ENCODE assay signal across 30 mouse cellular contexts in genomic region chr7:98809372-98809771, GRCm38 (mm10). TPM values are rescaled to one million over a fixed set of nuclear protein-coding genes. Genes with fewer than 3 reads are reported as not detected.
DNase-seq lines count a peak whose midpoint lies in the region; ATAC-seq lines count a peak whose summit lies in the region.
"Had no signal": no experiment of that assay in that cellular context is flagged by ENCODE, and none has a peak within 500 bp of the region (broad histone marks: within the 10 kb centered on the region; RNA-seq: fewer than 3 reads in every experiment).

No protein-coding gene starts in this region.

- H3K36me3 ChIP-seq in midbrain, embryonic 16.5 days (ENCODE audit: control insufficient read depth, insufficient read depth, low read length): no peaks in the 10 kb centered on the region
- H3K36me3 ChIP-seq: embryonic facial prominence, embryonic 12.5 days; heart, embryonic 15.5 days; hindbrain, embryonic 12.5 days; liver, embryonic 15.5 days; lung, embryonic 15.5 days; midbrain, embryonic 12.5 days; neural tube, embryonic 15.5 days; stomach, embryonic 15.5 days had no signal

- H3K4me1 ChIP-seq in midbrain, embryonic 16.5 days (ENCODE audit: control insufficient read depth, insufficient read depth, low read length): 0 out of 2 replicates have a peak, but pooled peaks cover 2% of the 10 kb centered on the region

- WGBS in midbrain, embryonic 16.5 days: 87% methylated on average over 6 of the region's 6 CpGs

- ATAC-seq in granulocyte monocyte progenitor cell, adult 5-6 weeks (replicated peaks; ENCODE audit: poor library complexity, severe bottlenecking): peak; percentile 63
- no peak for ATAC-seq in midbrain, embryonic 16.5 days
- ATAC-seq: forebrain, embryonic 14.5 days; hindbrain, postnatal 0 days; intestine, embryonic 16.5 days had no signal

- H3K9me3 ChIP-seq in midbrain, embryonic 16.5 days (replicated peaks; ENCODE audit: control insufficient read depth, low read length, poor library complexity, severe bottlenecking): no peaks in the 10 kb centered on the region
- H3K9me3 ChIP-seq: embryonic facial prominence, embryonic 12.5 days; heart, embryonic 15.5 days; hindbrain, embryonic 12.5 days; liver, embryonic 15.5 days; lung, embryonic 15.5 days; midbrain, embryonic 12.5 days; neural tube, embryonic 15.5 days; stomach, embryonic 15.5 days had no signal

- H3K4me2 ChIP-seq in midbrain, embryonic 16.5 days (ENCODE audit: low read length): no peak overlapping the region
- H3K4me2 ChIP-seq: embryonic facial prominence, embryonic 12.5 days; heart, embryonic 15.5 days; hindbrain, embryonic 12.5 days; liver, embryonic 15.5 days; lung, embryonic 15.5 days; midbrain, embryonic 12.5 days; neural tube, embryonic 15.5 days; stomach, embryonic 15.5 days had no signal

- no peak overlapping the region for H3K27ac ChIP-seq in midbrain, embryonic 16.5 days (ENCODE audit: low read length)
- H3K27ac ChIP-seq: embryonic facial prominence, embryonic 12.5 days; heart, embryonic 15.5 days; hindbrain, embryonic 12.5 days; hindbrain, postnatal 0 days; kidney, postnatal 0 days; liver, embryonic 15.5 days; lung, embryonic 15.5 days; midbrain, embryonic 12.5 days; neural tube, embryonic 15.5 days; stomach, embryonic 15.5 days had no signal

- H3K27me3 ChIP-seq in midbrain, embryonic 16.5 days (ENCODE audit: control insufficient read depth, insufficient read depth, low read depth, low read length): no peaks in the 10 kb centered on the region
- H3K27me3 ChIP-seq: embryonic facial prominence, embryonic 12.5 days; heart, embryonic 15.5 days; hindbrain, embryonic 12.5 days; lung, embryonic 15.5 days; stomach, embryonic 15.5 days had no signal

- no peak overlapping the region for H3K9ac ChIP-seq in midbrain, embryonic 16.5 days (ENCODE audit: low read depth, low read length)
- H3K9ac ChIP-seq: embryonic facial prominence, embryonic 12.5 days; heart, embryonic 15.5 days; hindbrain, embryonic 12.5 days; liver, embryonic 15.5 days; lung, embryonic 15.5 days; midbrain, embryonic 12.5 days; neural tube, embryonic 15.5 days; stomach, embryonic 15.5 days had no signal

- no peak overlapping the region for H3K4me3 ChIP-seq in midbrain, embryonic 16.5 days (ENCODE audit: low read depth, low read length)
- H3K4me3 ChIP-seq: embryonic facial prominence, embryonic 12.5 days; heart, embryonic 15.5 days; hindbrain, embryonic 12.5 days; liver, embryonic 15.5 days; lung, embryonic 15.5 days; megakaryocyte, embryonic 14.5 days; midbrain, embryonic 12.5 days; neural tube, embryonic 15.5 days; stomach, embryonic 15.5 days had no signal

- DNase-seq in spleen, postnatal 36 days (ENCODE audit: low spot score in 2 of 2): peak; percentile 32
- no peak for DNase-seq in spleen, postnatal 10 days (ENCODE audit: low spot score in 2 of 2)
- DNase-seq in monocyte, adult 2 months (ENCODE audit: low read depth in 1 of 2, low spot score in 2 of 2): peak; percentile 57 to 71
- DNase-seq in testis, postnatal 14 days (ENCODE audit: low spot score): no peak
- no peak for DNase-seq in gastrocnemius, adult 8-10 months (ENCODE audit: low spot score in 2 of 2)
- DNase-seq: adrenal gland, adult 8-10 months; B cell, adult 2 months; cerebellum, adult 2 months; cerebellum, postnatal 14 days; gastrocnemius, postnatal 10 days; kidney, adult 8-10 months; kidney, postnatal 4 days; retina, postnatal 1 day; right cerebral cortex, postnatal 14 days; thymus, postnatal 25 days had no signal

RNA-seq across cellular contexts. Expression of gene Wnt11, which starts 25.5 kb away (rescaled TPM):
- total RNA-seq in granulocyte monocyte progenitor cell, adult 5-6 weeks (2014; fragmentation: Nextera tagmentation): not detected in 2 replicates
- not detected in 2 replicates for total RNA-seq in granulocyte monocyte progenitor cell, adult 5-6 weeks (2017)
- polyA plus RNA-seq in midbrain, embryonic 16.5 days (2015; fragmentation: Nextera tagmentation; extraction: Ambion mirVana): 1.0 and 1.2 TPM in 2 replicates
- 1 to 10 TPM; 5.3 to 7.6 (median 5.9) TPM for total RNA-seq in gastrocnemius, adult 8-10 months (2022)

Comparison
In these comparisons a context has a peak if more than half of its experiments do, and no peak if none do; other contexts are left out.
1. DNase-seq: peak in spleen, postnatal 36 days (2 of 2) and monocyte, adult 2 months (2 of 2); none in spleen, postnatal 10 days (0 of 2), testis, postnatal 14 days (single experiment) and gastrocnemius, adult 8-10 months (0 of 2).
2. RNA of gene Wnt11, which starts 25.5 kb away (total RNA-seq): 5.3 to 7.6 TPM in gastrocnemius, adult 8-10 months; not detected in granulocyte monocyte progenitor cell, adult 5-6 weeks; every median in the first group is over 4 times any median in the second.